ENCODE assay signal across 8 mouse cellular contexts in the genomic region with DNA sequence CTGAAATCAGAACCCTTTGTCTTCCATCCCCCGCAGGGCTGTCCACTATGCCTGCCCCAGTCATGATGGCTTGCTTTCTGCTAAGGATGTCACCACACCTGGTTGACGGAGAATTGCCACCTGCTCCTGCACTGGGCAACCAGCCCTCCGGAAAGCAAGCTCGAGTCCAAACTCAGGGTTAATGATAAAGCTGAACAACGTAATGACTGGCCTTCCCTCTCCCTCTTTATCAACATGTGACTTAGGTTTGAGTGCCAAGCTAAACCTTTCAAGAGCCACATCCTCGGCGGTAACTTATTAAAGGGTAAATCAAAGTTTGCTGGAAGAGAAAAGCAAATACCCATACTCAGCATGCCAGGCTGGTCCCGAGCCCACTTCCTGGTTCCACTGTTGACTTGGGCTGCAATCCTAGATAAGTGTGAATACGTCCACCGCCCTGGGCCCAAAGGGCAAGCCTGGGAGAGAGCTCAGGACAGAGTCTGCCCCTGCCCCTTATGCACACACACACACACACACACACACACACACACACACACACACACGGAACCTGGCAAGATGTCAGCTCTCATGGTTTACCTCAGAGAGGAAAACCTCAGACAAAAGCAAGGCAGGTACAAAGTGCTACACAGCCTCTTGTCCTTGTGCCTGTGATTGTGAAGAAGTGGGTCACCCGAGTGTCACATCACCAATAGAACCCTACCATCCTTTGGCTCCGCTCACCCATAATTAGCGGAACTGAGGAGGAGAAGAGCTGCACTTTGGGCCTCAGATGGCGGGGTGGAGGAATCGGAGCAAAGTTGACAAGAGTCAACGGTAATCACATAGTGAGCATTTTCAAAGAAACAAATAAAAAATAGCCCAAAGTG.
DNase-seq lines count a peak whose midpoint lies in the region; ATAC-seq lines count a peak whose summit lies in the region.

No protein-coding gene starts in this region.

- H3K9ac ChIP-seq in neural tube, embryonic 12.5 days = 0 out of 2 replicates have a peak overlapping the region, but pooled peaks have one; percentile 21
- no peak overlapping the region for H3K9ac ChIP-seq in heart, embryonic 14.5 days (ENCODE audit: low read length)
- H3K9ac ChIP-seq in stomach, embryonic 14.5 days (replicated peaks; ENCODE audit: low read depth, low read length) = no peak overlapping the region
- no peak overlapping the region for H3K9ac ChIP-seq in forebrain, embryonic 15.5 days (replicated peaks)

- no peak for DNase-seq in neural tube, embryonic 10.5 days (ENCODE audit: extremely low spot score, low spot score)
- DNase-seq in limb, embryonic 10.5 days (ENCODE audit: low spot score) = no peak
- DNase-seq in cerebellum, adult 9-10 months = no peak
- no peak for DNase-seq in testis, postnatal 14 days (ENCODE audit: low spot score)

- H3K36me3 ChIP-seq in neural tube, embryonic 12.5 days = no peaks in the 10 kb centered on the region
- H3K36me3 ChIP-seq in heart, embryonic 14.5 days (ENCODE audit: control insufficient read depth, insufficient read depth, low read length) = no peaks in the 10 kb centered on the region
- no peaks in the 10 kb centered on the region for H3K36me3 ChIP-seq in limb, embryonic 10.5 days
- H3K36me3 ChIP-seq in stomach, embryonic 14.5 days (ENCODE audit: control insufficient read depth, insufficient read depth, low read length) = no peaks in the 10 kb centered on the region
- no peaks in the 10 kb centered on the region for H3K36me3 ChIP-seq in forebrain, embryonic 15.5 days

- H3K27ac ChIP-seq in neural tube, embryonic 12.5 days = no peak overlapping the region
- H3K27ac ChIP-seq in heart, embryonic 14.5 days (replicated peaks in 1 of 2; ENCODE audit: control insufficient read depth in 1 of 2, insufficient read depth in 1 of 2, low read depth in 2 of 2, low read length in 2 of 2) = peak overlapping the region; percentile 18 to 52; a peak in 3 of 4 replicates
- peak overlapping the region; percentile 62; the same call in 1 of the 2 replicates for H3K27ac ChIP-seq in limb, embryonic 10.5 days
- peak overlapping the region; percentile 81 for H3K27ac ChIP-seq in stomach, embryonic 14.5 days (ENCODE audit: low read length)
- no peak overlapping the region for H3K27ac ChIP-seq in forebrain, embryonic 15.5 days (replicated peaks)

- 75% methylated on average over 17 of the region's 17 CpGs for WGBS in neural tube, embryonic 12.5 days
- 49% methylated on average over 17 of the region's 17 CpGs for WGBS in heart, embryonic 14.5 days
- 88% methylated on average over 17 of the region's 17 CpGs for WGBS in limb, embryonic 10.5 days
- WGBS in stomach, embryonic 14.5 days = 59% methylated on average over 17 of the region's 17 CpGs
- WGBS in forebrain, embryonic 15.5 days = 80% methylated on average over 17 of the region's 17 CpGs

- no peak overlapping the region for H3K4me2 ChIP-seq in neural tube, embryonic 12.5 days (replicated peaks)
- no peak overlapping the region for H3K4me2 ChIP-seq in heart, embryonic 14.5 days (ENCODE audit: low read length)
- H3K4me2 ChIP-seq in stomach, embryonic 14.5 days (replicated peaks; ENCODE audit: low read depth, low read length) = no peak overlapping the region
- no peak overlapping the region for H3K4me2 ChIP-seq in forebrain, embryonic 15.5 days (replicated peaks)

- H3K4me1 ChIP-seq in neural tube, embryonic 12.5 days = peaks cover 59% of the 10 kb centered on the region
- H3K4me1 ChIP-seq in heart, embryonic 14.5 days (ENCODE audit: control insufficient read depth in 2 of 2, insufficient read depth in 2 of 2, low read length in 2 of 2) = peaks cover 65 to 89% of the 10 kb centered on the region in 2 experiments
- H3K4me1 ChIP-seq in limb, embryonic 10.5 days = peaks cover 75% of the 10 kb centered on the region
- peaks cover 68% of the 10 kb centered on the region for H3K4me1 ChIP-seq in stomach, embryonic 14.5 days (ENCODE audit: control insufficient read depth, insufficient read depth, low read length)
- H3K4me1 ChIP-seq in forebrain, embryonic 15.5 days = peaks cover 39% of the 10 kb centered on the region

- no peak overlapping the region for H3K4me3 ChIP-seq in neural tube, embryonic 12.5 days
- no peak overlapping the region for H3K4me3 ChIP-seq in heart, embryonic 14.5 days (ENCODE audit: control insufficient read depth in 1 of 2, insufficient read depth in 1 of 2, low read depth in 1 of 2, low read length in 2 of 2)
- H3K4me3 ChIP-seq in limb, embryonic 10.5 days = no peak overlapping the region
- no peak overlapping the region for H3K4me3 ChIP-seq in stomach, embryonic 14.5 days (ENCODE audit: low read depth, low read length)
- H3K4me3 ChIP-seq in forebrain, embryonic 15.5 days = no peak overlapping the region

- ATAC-seq in neural tube, embryonic 12.5 days (ENCODE audit: low FRiP score, low read depth) = no peak
- no peak; the same call in 1 of the 2 replicates for ATAC-seq in heart, embryonic 14.5 days (ENCODE audit: insufficient number of reproducible peaks, insufficient read depth, low FRiP score, low read depth)
- peak; percentile 73 for ATAC-seq in stomach, embryonic 14.5 days (ENCODE audit: insufficient number of reproducible peaks, insufficient read depth, low FRiP score, low read depth)
- no peak for ATAC-seq in forebrain, embryonic 15.5 days (replicated peaks)

- no peaks in the 10 kb centered on the region for H3K27me3 ChIP-seq in neural tube, embryonic 12.5 days (replicated peaks)
- H3K27me3 ChIP-seq in heart, embryonic 14.5 days (ENCODE audit: control insufficient read depth, insufficient read depth, low read length) = no peaks in the 10 kb centered on the region
- no peaks in the 10 kb centered on the region for H3K27me3 ChIP-seq in limb, embryonic 10.5 days (ENCODE audit: low read depth, poor library complexity, severe bottlenecking)
- no peaks in the 10 kb centered on the region for H3K27me3 ChIP-seq in stomach, embryonic 14.5 days (ENCODE audit: control insufficient read depth, insufficient read depth, low read length)
- no peaks in the 10 kb centered on the region for H3K27me3 ChIP-seq in forebrain, embryonic 15.5 days

- H3K9me3 ChIP-seq in neural tube, embryonic 12.5 days = no peaks in the 10 kb centered on the region
- no peaks in the 10 kb centered on the region for H3K9me3 ChIP-seq in heart, embryonic 14.5 days (ENCODE audit: control insufficient read depth, low read length)
- H3K9me3 ChIP-seq in limb, embryonic 10.5 days (replicated peaks) = no peaks in the 10 kb centered on the region
- H3K9me3 ChIP-seq in stomach, embryonic 14.5 days (ENCODE audit: control insufficient read depth, low read depth, low read length) = no peaks in the 10 kb centered on the region
- H3K9me3 ChIP-seq in forebrain, embryonic 15.5 days = no peaks in the 10 kb centered on the region

Comparison
In these comparisons a context has a peak if more than half of its experiments do, and no peak if none do; other contexts are left out.
1. H3K27ac ChIP-seq: peak in heart, embryonic 14.5 days (2 of 2), limb, embryonic 10.5 days (single experiment) and stomach, embryonic 14.5 days (single experiment); none in neural tube, embryonic 12.5 days (single experiment) and forebrain, embryonic 15.5 days (single experiment).